Comparison of ENCODE assay signal across 8 mouse cellular contexts in genomic region chr2:130839874-130840661, GRCm38 (mm10).
DNase-seq lines count a peak whose midpoint lies in the region; ATAC-seq and TF ChIP-seq lines count a peak whose summit lies in the region.

No protein-coding gene starts in this region.

- peak overlapping the region; percentile 99 for H3K27ac ChIP-seq in left cerebral cortex, adult 2 months
- peak overlapping the region; percentile 57 for H3K27ac ChIP-seq in macrophage

- H3K36me3 ChIP-seq in macrophage (ENCODE audit: inconsistent target) = no peaks in the 10 kb centered on the region

- peak; percentile 45 to 63 for DNase-seq in gastrocnemius, adult 8-10 months (ENCODE audit: low spot score in 2 of 2)
- DNase-seq in hindlimb bud, embryonic 11.5 days (ENCODE audit: extremely low spot score, low read depth, low spot score) = peak; percentile 33
- DNase-seq in left cerebral cortex, adult 2 months (ENCODE audit: extremely low spot score in 1 of 2, low spot score in 2 of 2) = peak; percentile 79 to 83
- DNase-seq in retina, postnatal 7 days (ENCODE audit: low read depth, low spot score) = peak; percentile 69
- peak; percentile 92 for DNase-seq in urinary bladder, adult 2 months (ENCODE audit: low spot score)

- no peak for TF ChIP-seq CTCF in left cerebral cortex, adult 2 months (IDR thresholded peaks at IDR 0.05)

- peak overlapping the region; percentile 93 for H3K4me3 ChIP-seq in left cerebral cortex, adult 2 months
- peak overlapping the region; percentile 98 for H3K4me3 ChIP-seq in macrophage (ENCODE audit: inconsistent target)

- peaks cover 46% of the 10 kb centered on the region for H3K79me2 ChIP-seq in macrophage (ENCODE audit: inconsistent target)

- peak; percentile 93 for ATAC-seq in activated CD4-positive, CD25-positive, alpha-beta regulatory T cell, adult 4 months
- ATAC-seq in common myeloid progenitor, adult 5-6 weeks (replicated peaks; ENCODE audit: low read depth, poor library complexity, severe bottlenecking) = peak; percentile 67

- intact Hi-C loops in left cerebral cortex, adult 2 months (cut with DNase I) = loop anchor here (2.0 to 5.0 kb wide), 3 partner anchors 21 to 112 kb away; partner anchors contain the start of genes 4930402H24Rik and Atrn

- under 1% methylated on average over 74 of the region's 77 CpGs for WGBS in macrophage (ENCODE audit: missing documents)

Comparison
In these comparisons a context has a peak if more than half of its experiments do, and no peak if none do; other contexts are left out.
1. Peak in every context shown above with its lines: DNase-seq, ATAC-seq, H3K4me3 ChIP-seq and H3K27ac ChIP-seq.
2. DNase-seq: peak in every context shown above with its lines; median percentile 92 in urinary bladder, adult 2 months; 81 in left cerebral cortex, adult 2 months; 69 in retina, postnatal 7 days; 54 in gastrocnemius, adult 8-10 months; 33 in hindlimb bud, embryonic 11.5 days.